Mouse (Mus musculus): ENCODE data around the gene Il16. TPM values are rescaled to one million over a fixed set of nuclear protein-coding genes. Genes with fewer than 3 reads are reported as not detected.

Il16 gene
- polyA plus RNA-seq (2014; fragmentation: Illumina TruSeq; extraction: RNeasy Lipid Tissue Mini Kit (QIAGEN cat#74804); ENCODE audit: low read depth, low replicate concordance), result 0.34 TPM

GRCm38 (mm10) chr7:83745413-83746106, at the start of gene Il16:
TSS of gene Il16 (minus strand) at chr7:83745726.

GRCm38 (mm10) chr7:83794705-83795104, 49.2 kb upstream of the Il16 start, which contains the start of gene Cfap161:
TSS of gene Cfap161 (minus strand) at chr7:83794880.

GRCm38 (mm10) chr7:83631828-83632681, 113.5 kb downstream of the Il16 start, which contains the start of gene Stard5:
TSS of gene Stard5 (plus strand) at chr7:83631959.

Other genes starting within 250 kb of the Il16 start
- 0.18 TPM for gene Tmc3, start 160.8 kb downstream of the Il16 start, polyA plus RNA-seq (2014; fragmentation: Illumina TruSeq; extraction: RNeasy Lipid Tissue Mini Kit (QIAGEN cat#74804); ENCODE audit: low read depth, low replicate concordance)
- gene Stard5, start 113.8 kb downstream of the Il16 start, polyA plus RNA-seq (2014; fragmentation: Illumina TruSeq; extraction: RNeasy Lipid Tissue Mini Kit (QIAGEN cat#74804); ENCODE audit: low read depth, low replicate concordance), result 5.7 TPM
- 126 TPM for gene Cfap161, start 49.2 kb upstream of the Il16 start, polyA plus RNA-seq (2014; fragmentation: Illumina TruSeq; extraction: RNeasy Lipid Tissue Mini Kit (QIAGEN cat#74804); ENCODE audit: low read depth, low replicate concordance)
- gene Tlnrd1, start 138.6 kb upstream of the Il16 start, polyA plus RNA-seq (2014; fragmentation: Illumina TruSeq; extraction: RNeasy Lipid Tissue Mini Kit (QIAGEN cat#74804); ENCODE audit: low read depth, low replicate concordance), result 1.5 TPM
- gene Mesd, start 138.7 kb upstream of the Il16 start, polyA plus RNA-seq (2014; fragmentation: Illumina TruSeq; extraction: RNeasy Lipid Tissue Mini Kit (QIAGEN cat#74804); ENCODE audit: low read depth, low replicate concordance), result 59.8 TPM

Measured in testis, adult 10 weeks (tissue).